Mouse (Mus musculus): ENCODE measurements around the gene Tbccd1. TPM values are rescaled to one million over a fixed set of nuclear protein-coding genes. Genes with fewer than 3 reads are reported as not detected.

Gene Tbccd1
- 13.2 and 16.9 TPM in 2 replicates for total RNA-seq (2014; rRNA removed)
- polyA plus RNA-seq (2015; fragmentation: Nextera tagmentation; extraction: Ambion mirVana) = 17.2 and 17.5 TPM in 2 replicates

- peak within 1 kb of the TSS; percentile 73 for H3K27ac ChIP-seq
- peak within 1 kb of the TSS; percentile 99 for H3K4me3 ChIP-seq (ENCODE audit: low read length)
- ATAC-seq (peak; percentile 99), DNase-seq (ENCODE audit: low spot score) (peak; percentile 99)
- H3K36me3 ChIP-seq (ENCODE audit: insufficient read depth, low read length) = peaks cover 8% of the 10 kb centered on the region; the same call in 1 of the 2 replicates
- H3K9me3 ChIP-seq (ENCODE audit: low read length) = no peaks in the 10 kb centered on the region
- under 1% methylated on average over 62 of the region's 62 CpGs for WGBS
- peaks cover 11% of the 10 kb centered on the region for H3K4me1 ChIP-seq (ENCODE audit: insufficient read depth, low read length)
- no peaks in the 10 kb centered on the region for H3K27me3 ChIP-seq (ENCODE audit: insufficient read depth, low read length)
- H3K9ac ChIP-seq (replicated peaks; ENCODE audit: low read length) = peak within 1 kb of the TSS; percentile 94
- TF ChIP-seq CTCF (IDR thresholded peaks at IDR 0.05; ENCODE audit: low read depth) = no peak
- H3K4me2 ChIP-seq (ENCODE audit: low read depth, low read length) = peak within 1 kb of the TSS; percentile 95
Observed at GRCm38 (mm10) chr16:22857431-22858113, at the start of gene Tbccd1, which contains the start of gene Dnajb11. Tbccd1 (minus strand) TSS chr16:22857669. Dnajb11 (plus strand) TSS chr16:22857845.

- 78% methylated on average over 3 of the region's 3 CpGs for WGBS
- H3K36me3 ChIP-seq (ENCODE audit: insufficient read depth, low read length) = no peaks in the 10 kb centered on the region
- no peak overlapping the region for H3K4me2 ChIP-seq (ENCODE audit: low read depth, low read length)
- ATAC-seq (no peak), DNase-seq (ENCODE audit: low spot score) (no peak)
- no peak for TF ChIP-seq CTCF (IDR thresholded peaks at IDR 0.05; ENCODE audit: low read depth)
- no peak overlapping the region for H3K27ac ChIP-seq
- H3K27me3 ChIP-seq (ENCODE audit: insufficient read depth, low read length) = no peaks in the 10 kb centered on the region
- no peaks in the 10 kb centered on the region for H3K9me3 ChIP-seq (ENCODE audit: low read length)
- no peaks in the 10 kb centered on the region for H3K4me1 ChIP-seq (ENCODE audit: insufficient read depth, low read length)
- H3K9ac ChIP-seq (replicated peaks; ENCODE audit: low read length) = no peak overlapping the region
- H3K4me3 ChIP-seq (ENCODE audit: low read length) = no peak overlapping the region
Observed at GRCm38 (mm10) chr16:22901326-22901725, 43.9 kb upstream of the Tbccd1 start.

- H3K4me3 ChIP-seq (ENCODE audit: low read length) = no peak overlapping the region
- H3K27me3 ChIP-seq (ENCODE audit: insufficient read depth, low read length) = no peaks in the 10 kb centered on the region
- H3K36me3 ChIP-seq (ENCODE audit: insufficient read depth, low read length) = no peaks in the 10 kb centered on the region
- no peak overlapping the region for H3K9ac ChIP-seq (replicated peaks; ENCODE audit: low read length)
- no peak overlapping the region for H3K4me2 ChIP-seq (ENCODE audit: low read depth, low read length)
- 84% methylated on average over 10 of the region's 10 CpGs for WGBS
- DNase-seq (ENCODE audit: low spot score) (no peak), ATAC-seq (no peak)
- no peak overlapping the region for H3K27ac ChIP-seq
- H3K9me3 ChIP-seq (ENCODE audit: low read length) = no peaks in the 10 kb centered on the region
- H3K4me1 ChIP-seq (ENCODE audit: insufficient read depth, low read length) = no peaks in the 10 kb centered on the region
- no peak for TF ChIP-seq CTCF (IDR thresholded peaks at IDR 0.05; ENCODE audit: low read depth)
Observed at GRCm38 (mm10) chr16:22899866-22900570, 42.5 kb upstream of the Tbccd1 start.

- Histone ChIP-seq H3K4me2 (ENCODE audit: low read depth, low read length) (no peak overlapping the region), H3K27ac (no peak overlapping the region), H3K27me3 (ENCODE audit: insufficient read depth, low read length) (no peaks in the 10 kb centered on the region), H3K4me1 (ENCODE audit: insufficient read depth, low read length) (no peaks in the 10 kb centered on the region), H3K36me3 (ENCODE audit: insufficient read depth, low read length) (no peaks in the 10 kb centered on the region), H3K9me3 (ENCODE audit: low read length) (no peaks in the 10 kb centered on the region), H3K9ac (replicated peaks; ENCODE audit: low read length) (no peak overlapping the region), H3K4me3 (ENCODE audit: low read length) (no peak overlapping the region)
- no peak for DNase-seq (ENCODE audit: low spot score)
- 29% methylated on average over 5 of the region's 5 CpGs for WGBS
- ATAC-seq = no peak
- no peak for TF ChIP-seq CTCF (IDR thresholded peaks at IDR 0.05; ENCODE audit: low read depth)
Observed at GRCm38 (mm10) chr16:22899346-22899745, 41.9 kb upstream of the Tbccd1 start.

- 81% methylated on average over 2 of the region's 2 CpGs for WGBS
- no peak for DNase-seq (ENCODE audit: low spot score)
- TF ChIP-seq CTCF (IDR thresholded peaks at IDR 0.05; ENCODE audit: low read depth) = no peak
Observed at GRCm38 (mm10) chr16:22896618-22897017, 39.1 kb upstream of the Tbccd1 start.

GRCm38 (mm10) chr16:22894095-22894494 lies 36.6 kb upstream of the Tbccd1 start:
- H3K27ac ChIP-seq = no peak overlapping the region
- H3K9ac ChIP-seq (replicated peaks; ENCODE audit: low read length) = no peak overlapping the region
- H3K9me3 ChIP-seq (ENCODE audit: low read length) = no peaks in the 10 kb centered on the region
- ATAC-seq (no peak), DNase-seq (ENCODE audit: low spot score) (no peak)
- 59% methylated on average over 8 of the region's 8 CpGs for WGBS
- H3K4me3 ChIP-seq (ENCODE audit: low read length) = no peak overlapping the region
- no peaks in the 10 kb centered on the region for H3K4me1 ChIP-seq (ENCODE audit: insufficient read depth, low read length)
- H3K27me3 ChIP-seq (ENCODE audit: insufficient read depth, low read length) = no peaks in the 10 kb centered on the region
- no peak overlapping the region for H3K4me2 ChIP-seq (ENCODE audit: low read depth, low read length)
- TF ChIP-seq CTCF (IDR thresholded peaks at IDR 0.05; ENCODE audit: low read depth) = no peak
- H3K36me3 ChIP-seq (ENCODE audit: insufficient read depth, low read length) = no peaks in the 10 kb centered on the region

More at GRCm38 (mm10) chr16:22896618-22897017, 39.1 kb upstream of the Tbccd1 start:
- no peak overlapping the region for H3K9ac ChIP-seq (replicated peaks; ENCODE audit: low read length)
- H3K4me2 ChIP-seq (ENCODE audit: low read depth, low read length) = no peak overlapping the region
- H3K9me3 ChIP-seq (ENCODE audit: low read length) = no peaks in the 10 kb centered on the region
- H3K4me1 ChIP-seq (ENCODE audit: insufficient read depth, low read length) = no peaks in the 10 kb centered on the region
- no peak overlapping the region for H3K4me3 ChIP-seq (ENCODE audit: low read length)
- no peak for ATAC-seq
- H3K27ac ChIP-seq = no peak overlapping the region
- no peaks in the 10 kb centered on the region for H3K27me3 ChIP-seq (ENCODE audit: insufficient read depth, low read length)
- H3K36me3 ChIP-seq (ENCODE audit: insufficient read depth, low read length) = no peaks in the 10 kb centered on the region
